Mouse (Mus musculus) left cerebral cortex, postnatal 14 days (tissue): ENCODE measurements at regions not wholly inside any gene's neighbourhood (a gene's known extent, or its start where the extent isn't known, plus 50 kb on each side); places are given as distances from the start of the nearest gene placed in this dataset.
A peak's percentile ranks its signal among the peaks of the same experiment; 100 is the strongest.
"Not testable (repeated sequence)": the region's sequence is repeated elsewhere in the genome, so short reads cannot be mapped to it uniquely, and the experiment has no call there.

Experiments
- DNase-seq, 2 experiments: peaks; one replicate each; pipeline ENCODE4 v3.0.0; 2021 to 2022; ENCODE audit warnings: low spot score in 2 of 2, mixed read lengths in 1 of 2
- intact Hi-C: fragments of 180-260 bp; cut with DNase I; formaldehyde crosslinking; loops from one replicate; pipeline ENCODE4 v1.15.1; 2025

DNA sequence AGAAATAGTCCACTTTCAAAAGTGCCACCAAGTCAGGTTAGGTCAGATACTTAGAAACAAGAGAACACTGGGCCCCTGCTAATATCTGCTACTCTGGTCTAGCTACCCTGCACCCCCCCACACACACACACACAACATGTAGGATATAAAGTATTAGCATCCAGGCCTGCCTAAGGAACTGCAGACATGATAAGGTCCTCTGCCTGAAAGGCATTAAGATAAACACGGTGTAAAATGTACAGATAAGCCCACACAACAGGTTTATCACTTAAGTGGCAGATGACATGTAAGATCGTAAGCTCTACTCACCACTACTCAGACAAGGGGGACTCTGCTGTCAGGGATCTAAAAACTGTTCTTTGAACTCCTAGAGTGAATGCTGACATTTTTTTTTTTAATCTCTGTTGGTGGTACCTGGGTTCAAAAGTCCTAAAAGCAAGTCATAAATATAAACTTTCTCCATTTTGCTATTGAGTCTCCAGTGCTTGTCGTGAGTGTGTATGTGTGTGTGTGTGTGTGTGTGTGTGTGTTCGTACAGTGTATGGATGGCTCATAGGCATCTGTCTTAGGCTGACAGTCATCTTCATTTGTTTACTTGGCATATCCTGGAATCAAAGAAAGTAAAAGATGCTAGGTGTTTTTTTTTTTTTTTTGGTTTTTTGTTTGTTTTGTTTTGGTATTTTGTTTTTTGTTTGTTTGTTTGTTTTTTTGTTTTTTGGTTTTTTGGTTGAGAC lies 52.2 kb downstream of the Gm9817 start:
- intact Hi-C loops, result no loop called here
- DNase-seq, result no peak

GRCm38 (mm10) chr13:45140616-45141015 lies 62.1 kb downstream of the Gm9817 start:
- intact Hi-C loops, result no loop called here
- DNase-seq, result no peak

GRCm38 (mm10) chr13:45145129-45145528 lies 66.6 kb downstream of the Gm9817 start:
- DNase-seq, result peak in 1 of 2 experiments; percentile 12
- intact Hi-C loops, result no loop called here

GRCm38 (mm10) chr13:45156223-45156622 lies 77.7 kb downstream of the Gm9817 start:
- DNase-seq, result no peak
- intact Hi-C loops, result no loop called here

DNA sequence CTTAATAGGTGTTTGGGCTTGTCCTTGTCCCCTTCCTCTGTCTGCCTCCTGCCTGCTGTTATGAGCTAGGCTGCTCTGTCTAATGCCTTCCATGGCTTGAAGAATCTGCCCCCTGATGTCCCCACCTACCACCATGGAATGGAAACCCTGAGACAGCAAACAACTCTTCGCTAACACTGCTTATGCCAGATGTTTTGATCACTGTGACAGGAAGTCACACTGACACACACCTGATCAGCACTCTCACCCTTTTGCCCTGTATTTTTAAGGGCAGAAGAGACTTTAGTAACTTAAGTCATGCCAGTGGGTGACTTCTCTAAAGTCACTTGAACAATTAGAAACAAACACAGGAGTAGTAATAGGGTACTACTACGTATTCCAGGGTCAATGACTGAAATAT lies 78.5 kb downstream of the Gm9817 start:
- DNase-seq, result no peak
- intact Hi-C loops, result no loop called here

DNA sequence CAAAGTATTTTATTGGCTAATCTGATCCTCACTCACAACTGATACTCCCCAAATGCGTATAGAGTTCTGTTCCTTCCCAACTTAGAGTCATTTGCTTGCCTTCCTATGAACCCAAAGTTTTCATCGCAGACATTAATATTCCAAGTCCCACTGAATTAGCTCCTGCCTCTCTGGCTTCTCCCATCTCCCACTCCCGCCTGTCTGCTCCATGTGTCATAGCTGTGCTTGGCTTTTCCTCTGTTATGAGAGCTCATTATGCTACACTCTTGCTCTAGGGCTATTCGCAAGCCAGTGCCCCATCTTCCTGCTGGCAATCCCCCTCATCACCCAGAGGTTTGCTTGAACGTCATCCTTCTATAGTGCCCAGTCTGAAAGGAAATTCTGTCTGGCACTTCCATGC lies 81.8 kb downstream of the Gm9817 start:
- intact Hi-C loops, result no loop called here
- DNase-seq, result no peak

DNA sequence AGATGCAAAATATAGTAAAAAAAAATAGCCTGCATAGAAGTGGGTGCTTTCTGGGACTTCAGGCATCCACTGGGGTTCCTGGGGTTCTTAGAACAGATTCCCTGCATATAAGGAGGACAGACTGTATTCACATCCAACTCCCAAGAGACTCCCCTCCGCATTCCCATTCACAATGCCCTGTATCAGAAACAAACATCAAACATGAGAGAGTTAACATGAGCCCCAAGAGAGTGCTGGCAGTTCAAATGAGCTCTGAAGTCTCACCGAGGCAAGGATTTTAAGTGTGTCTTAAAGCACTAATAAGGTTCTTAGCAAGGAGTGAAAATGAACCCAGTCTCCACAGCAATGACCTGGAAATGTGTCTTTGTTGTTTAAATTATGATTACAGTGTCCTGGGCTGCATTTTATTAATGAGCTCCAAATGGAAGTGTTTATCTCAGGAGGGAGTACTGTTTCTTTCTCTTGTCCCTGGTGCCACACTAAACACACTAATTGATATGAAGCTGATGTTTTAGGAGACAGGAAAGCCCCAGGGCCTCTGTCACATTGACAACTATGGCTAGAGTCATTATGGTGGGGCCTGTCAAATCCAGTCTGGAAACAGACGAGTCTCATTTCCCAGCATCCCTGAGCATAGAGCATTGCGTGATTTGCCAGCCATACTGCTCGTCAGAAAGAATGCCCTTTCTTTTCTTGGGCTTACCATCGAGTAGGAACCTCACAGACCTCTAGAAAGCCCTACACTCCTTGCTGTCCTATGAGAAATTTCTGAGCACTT lies 85.7 kb downstream of the Gm9817 start:
- no peak for DNase-seq
- intact Hi-C loops, result no loop called here

- intact Hi-C loops, result no loop called here
- DNase-seq, result peak in 1 of 2 experiments; percentile 25
Observed at GRCm38 (mm10) chr13:45165159-45165558, 86.7 kb downstream of the Gm9817 start.

GRCm38 (mm10) chr13:45169716-45170115 lies 91.2 kb downstream of the Gm9817 start:
- intact Hi-C loops, result no loop called here
- no peak for DNase-seq

DNA sequence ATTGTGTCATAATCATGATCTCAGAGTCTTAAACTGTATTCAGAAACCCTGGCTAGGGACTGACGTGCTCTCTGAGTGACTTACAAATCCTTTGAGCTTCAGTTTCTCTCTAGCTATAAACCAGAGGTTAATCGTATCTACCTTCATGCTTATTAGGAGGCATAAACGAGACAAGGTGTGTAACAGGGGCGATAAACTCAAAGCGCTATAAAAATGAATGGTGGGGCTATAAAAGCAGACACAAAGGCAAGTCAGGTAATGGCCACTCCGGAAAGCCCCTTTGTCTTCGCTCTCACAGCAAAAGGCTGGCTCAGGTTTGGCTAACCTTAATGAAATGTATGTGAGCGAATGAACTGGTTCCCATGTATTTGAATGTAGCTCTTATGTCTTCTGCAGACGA lies 94.6 kb downstream of the Gm9817 start:
- intact Hi-C loops, result no loop called here
- no peak for DNase-seq

DNA sequence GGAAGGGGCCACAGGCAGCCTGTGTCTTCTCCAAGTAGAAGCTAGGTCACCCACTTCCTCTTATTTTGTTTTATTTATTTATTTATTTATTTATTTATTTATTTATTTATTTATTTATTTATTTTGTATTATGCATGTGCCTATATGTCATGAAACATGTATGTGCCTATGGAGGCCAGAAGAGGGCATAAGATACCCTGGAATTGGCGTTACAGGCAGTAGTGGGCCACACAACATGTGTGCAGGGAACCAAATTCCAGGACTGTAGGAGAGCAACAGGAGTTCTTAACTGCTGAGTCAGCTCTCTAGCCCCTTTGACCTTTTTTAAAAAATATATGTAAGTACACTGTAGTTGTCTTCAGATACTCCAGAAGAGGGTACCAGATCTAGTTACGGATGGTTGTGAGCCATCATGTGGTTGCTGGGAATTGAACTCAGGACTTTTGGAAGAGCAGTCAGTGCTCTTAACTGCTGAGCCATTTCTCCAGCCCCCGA lies 97.3 kb downstream of the Gm9817 start:
- intact Hi-C loops, DNase-seq: not testable (repeated sequence)

GRCm38 (mm10) chr13:45181529-45182230 lies 103.2 kb downstream of the Gm9817 start:
- intact Hi-C loops, result no loop called here
- no peak for DNase-seq

DNA sequence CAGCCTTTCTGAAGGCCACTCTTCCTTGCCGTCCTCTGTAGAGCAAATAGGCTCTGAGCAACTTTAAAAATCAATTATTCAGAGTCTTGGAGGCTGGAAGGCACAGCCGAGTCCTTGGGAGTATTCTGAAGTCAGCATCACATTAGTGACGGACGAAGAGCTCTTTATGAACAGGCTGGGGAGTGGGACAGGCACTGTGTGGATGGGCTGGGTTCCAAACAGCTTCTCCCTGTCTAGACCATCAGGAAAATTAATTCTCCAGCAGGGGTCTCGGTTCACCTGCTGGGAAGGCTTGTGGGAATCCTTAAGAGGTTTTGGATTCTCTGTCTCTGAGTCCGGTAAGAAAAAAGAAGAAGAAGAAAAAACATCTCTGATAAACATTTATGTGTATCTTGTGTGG lies 110.9 kb downstream of the Gm9817 start:
- intact Hi-C loops, result no loop called here
- no peak for DNase-seq

DNA sequence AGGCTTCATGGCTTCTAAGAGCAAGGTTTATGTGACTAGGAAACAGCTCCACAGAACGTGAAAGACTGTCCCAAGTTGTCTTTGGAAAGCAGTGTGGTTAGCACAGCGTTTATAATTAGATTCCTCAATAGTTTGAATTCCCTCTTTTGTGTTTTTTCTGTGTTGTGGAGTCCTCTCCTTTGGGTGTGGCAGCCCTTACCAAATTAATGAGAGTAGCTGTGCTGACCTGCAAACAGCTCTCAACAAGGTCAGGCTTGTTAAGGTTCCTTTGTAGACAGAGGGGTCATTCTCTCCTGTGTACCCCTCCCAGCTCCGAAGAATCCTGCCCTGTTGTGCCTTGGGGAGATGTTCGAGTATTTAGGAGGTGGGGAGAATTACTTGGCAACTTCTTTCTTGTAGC lies 111.7 kb downstream of the Gm9817 start:
- intact Hi-C loops, result no loop called here
- DNase-seq, result no peak

- intact Hi-C loops, result no loop called here
- DNase-seq, result no peak
Observed at GRCm38 (mm10) chr13:45192079-45192478, 113.6 kb downstream of the Gm9817 start.

DNA sequence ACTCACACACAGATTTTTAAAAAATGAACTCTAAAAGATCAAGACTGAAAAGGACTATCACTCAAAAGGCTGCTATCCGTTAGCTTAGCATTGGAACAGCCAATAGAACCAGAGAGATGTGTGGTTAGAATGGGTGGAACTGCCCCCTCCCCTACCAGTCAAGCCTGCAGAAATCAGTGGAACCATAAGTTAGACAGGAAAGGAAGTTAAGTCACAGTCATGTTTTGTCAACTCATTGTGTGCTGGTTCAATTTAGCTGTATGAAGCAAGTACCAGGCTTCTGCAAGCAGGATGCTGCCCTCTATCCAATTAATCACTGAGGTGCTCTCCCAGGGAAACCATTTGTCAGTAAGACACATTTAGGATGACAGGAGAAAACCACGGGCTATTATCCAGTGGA lies 117.1 kb downstream of the Gm9817 start:
- DNase-seq, result no peak
- intact Hi-C loops, result no loop called here

DNA sequence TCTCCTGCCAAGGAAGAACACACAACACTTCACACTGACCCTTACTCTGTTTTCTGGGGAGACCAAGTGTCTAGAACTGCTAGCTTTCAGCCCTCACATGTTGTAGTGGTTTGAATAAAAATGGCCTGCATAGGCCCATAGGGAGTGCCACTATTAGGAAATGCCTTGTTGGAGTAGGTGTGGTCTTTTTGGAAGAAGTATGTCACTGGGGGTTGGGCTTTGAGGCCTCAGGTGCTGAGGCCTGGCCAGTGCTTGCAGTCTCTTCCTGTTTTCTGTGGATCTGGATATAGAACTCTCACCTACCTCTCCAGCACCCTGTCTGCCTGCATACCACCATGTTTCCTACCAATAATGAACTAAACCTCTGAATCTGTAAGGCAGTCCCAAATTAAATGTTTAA lies 117.9 kb downstream of the Gm9817 start:
- intact Hi-C loops, result no loop called here
- no peak for DNase-seq

DNA sequence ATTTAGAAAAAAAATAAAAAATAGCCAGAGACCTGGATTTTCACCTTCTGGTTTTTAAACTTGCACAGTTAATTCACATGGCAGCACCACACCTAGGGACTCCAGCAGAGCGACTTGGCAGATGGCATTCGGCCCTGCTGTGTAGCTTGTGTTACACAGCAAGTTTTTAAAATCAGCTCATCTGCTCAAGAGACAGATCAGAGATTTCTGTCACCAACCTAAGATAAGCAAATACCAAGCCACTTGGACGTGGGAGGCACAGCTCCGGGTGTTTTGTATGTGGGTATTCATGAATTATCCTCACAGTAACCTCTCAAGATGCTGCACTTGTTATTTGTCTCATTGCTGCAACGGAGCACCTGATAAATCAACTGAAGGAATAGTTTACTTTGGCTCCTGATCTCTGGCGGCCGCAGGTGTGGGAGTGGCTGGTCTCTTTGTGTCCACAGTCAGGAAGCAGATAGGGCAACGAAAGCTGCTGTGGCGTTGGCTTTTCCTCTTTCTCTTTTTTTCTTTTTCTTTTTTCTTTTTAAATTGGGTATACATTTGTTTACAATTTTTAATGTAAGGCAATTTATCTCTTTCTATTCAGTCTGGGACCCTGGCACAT lies 122.1 kb downstream of the Gm9817 start:
- DNase-seq, result peak; percentile 24 to 52
- intact Hi-C loops, result no loop called here

GRCm38 (mm10) chr13:45204856-45205255 lies 126.4 kb downstream of the Gm9817 start:
- intact Hi-C loops, result no loop called here
- DNase-seq, result peak; percentile 54 to 56
